ENCODE assay signal across 9 mouse cellular contexts in the genomic region with DNA sequence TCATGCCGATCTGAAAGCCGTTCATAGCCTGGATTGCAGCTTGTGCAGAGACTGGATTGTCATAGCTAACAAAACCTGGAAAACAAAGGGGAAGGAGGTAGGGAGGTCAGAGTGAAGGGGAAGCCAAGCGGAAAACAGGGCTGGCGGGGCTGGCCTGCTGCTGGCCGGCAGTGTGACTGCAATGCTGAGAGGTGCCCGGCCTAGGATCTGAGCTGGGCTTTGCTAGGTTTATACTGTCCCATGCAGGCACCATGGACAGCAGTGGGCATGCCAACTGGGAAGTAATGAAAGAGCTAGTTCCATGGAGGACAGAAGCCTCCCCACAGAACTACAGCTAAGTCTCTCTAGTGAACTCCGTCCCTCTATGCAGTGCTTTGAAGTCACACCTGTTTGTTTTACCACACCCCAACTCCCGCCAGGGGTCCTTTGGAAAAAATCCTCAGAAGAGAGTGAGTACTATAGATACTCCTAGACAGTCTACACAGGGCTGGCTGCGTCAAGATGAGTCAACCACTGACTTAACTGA.
DNase-seq lines count a peak whose midpoint lies in the region; ATAC-seq and TF ChIP-seq lines count a peak whose summit lies in the region.
"Had no signal": no experiment of that assay in that cellular context is flagged by ENCODE, and none has a peak within 500 bp of the region (broad histone marks: within the 10 kb centered on the region; RNA-seq: fewer than 3 reads in every experiment).

No protein-coding gene starts in this region.

- peak overlapping the region; percentile 82 for H3K27ac ChIP-seq in layer of hippocampus, adult 2 months
- peak overlapping the region; percentile 71 for H3K27ac ChIP-seq in hindbrain, embryonic 14.5 days
- peak overlapping the region; percentile 66 for H3K27ac ChIP-seq in midbrain, embryonic 15.5 days

- H3K9me3 ChIP-seq in hindbrain, embryonic 14.5 days (ENCODE audit: control insufficient read depth, low read length): no peaks in the 10 kb centered on the region
- H3K9me3 ChIP-seq in midbrain, embryonic 15.5 days: no peaks in the 10 kb centered on the region
- H3K9me3 ChIP-seq: G1E had no signal

- H3K4me2 ChIP-seq in hindbrain, embryonic 14.5 days (replicated peaks): no peak overlapping the region
- no peak overlapping the region for H3K4me2 ChIP-seq in midbrain, embryonic 15.5 days

- peaks cover 33% of the 10 kb centered on the region for H3K36me3 ChIP-seq in hindbrain, embryonic 14.5 days (replicated peaks; ENCODE audit: control insufficient read depth, insufficient read depth)
- no peaks in the 10 kb centered on the region for H3K36me3 ChIP-seq in midbrain, embryonic 15.5 days (replicated peaks)
- H3K36me3 ChIP-seq: G1E had no signal

- peak overlapping the region; percentile 14 for H3K9ac ChIP-seq in hindbrain, embryonic 14.5 days
- 0 out of 2 replicates have a peak overlapping the region, but pooled peaks have one; percentile 4 for H3K9ac ChIP-seq in midbrain, embryonic 15.5 days

- peaks cover 20% of the 10 kb centered on the region for H3K4me1 ChIP-seq in hindbrain, embryonic 14.5 days (replicated peaks; ENCODE audit: control insufficient read depth, insufficient read depth, low read length)
- H3K4me1 ChIP-seq in midbrain, embryonic 15.5 days: peaks cover 13% of the 10 kb centered on the region

- 15% methylated on average over 9 of the region's 9 CpGs for WGBS in hindbrain, embryonic 14.5 days
- WGBS in midbrain, embryonic 15.5 days: 21% methylated on average over 9 of the region's 9 CpGs

- no peak for DNase-seq in layer of hippocampus, adult 2 months (ENCODE audit: low spot score in 2 of 2)
- no peak for DNase-seq in layer of hippocampus, adult 18-20 months (ENCODE audit: low spot score in 2 of 2)
- DNase-seq in embryo, embryonic 10 days (ENCODE audit: low spot score): peak; percentile 78
- no peak for DNase-seq in hindbrain, embryonic 14.5 days (ENCODE audit: low spot score)
- no peak for DNase-seq in urinary bladder, postnatal 4 days (ENCODE audit: low spot score in 2 of 2)
- no peak for DNase-seq in spleen, postnatal 14 days (ENCODE audit: low spot score in 2 of 2)
- DNase-seq in layer of hippocampus, postnatal 25 days (ENCODE audit: extremely low spot score in 1 of 2, low spot score in 1 of 2): no peak

- no peak overlapping the region for H3K4me3 ChIP-seq in layer of hippocampus, adult 2 months
- no peak overlapping the region for H3K4me3 ChIP-seq in hindbrain, embryonic 14.5 days (replicated peaks; ENCODE audit: low read length)
- H3K4me3 ChIP-seq in midbrain, embryonic 15.5 days: no peak overlapping the region

- TF ChIP-seq CTCF in layer of hippocampus, adult 2 months (conservative IDR thresholded peaks at IDR 0.05): no peak

- no peaks in the 10 kb centered on the region for H3K27me3 ChIP-seq in hindbrain, embryonic 14.5 days (ENCODE audit: control insufficient read depth, insufficient read depth, low read length)
- H3K27me3 ChIP-seq in midbrain, embryonic 15.5 days (replicated peaks): no peaks in the 10 kb centered on the region

- ATAC-seq in hindbrain, embryonic 14.5 days (ENCODE audit: low FRiP score): peak; percentile 81
- ATAC-seq in midbrain, embryonic 15.5 days (replicated peaks): peak; percentile 70
